Mouse (Mus musculus): ENCODE results near the gene Cenpb. TPM values are rescaled to one million over a fixed set of nuclear protein-coding genes. Genes with fewer than 3 reads are reported as not detected.

The Cenpb gene
- polyA plus RNA-seq, 1 experiment: 130 TPM

GRCm38 (mm10) chr2:131129836-131130235, 50.0 kb downstream of the Cenpb start:
- Histone ChIP-seq H3K36me3 (ENCODE audit: control insufficient read depth, insufficient read depth) (no peaks in the 10 kb centered on the region), H3K4me3 (no peak overlapping the region), H3K79me2 (ENCODE audit: control insufficient read depth, insufficient read depth) (no peaks in the 10 kb centered on the region), H3K4me2 (ENCODE audit: low read depth) (no peak overlapping the region), H3K27me3 (ENCODE audit: control insufficient read depth, insufficient read depth, insufficient read length) (no peaks in the 10 kb centered on the region), H3ac (ENCODE audit: control insufficient read depth, insufficient read length) (no peak overlapping the region)
- TF ChIP-seq E2F4 (IDR thresholded peaks at IDR 0.05; ENCODE audit: insufficient read depth) (no peak), TCF3 (IDR thresholded peaks at IDR 0.05; ENCODE audit: insufficient read length, low read depth) (no peak), TCF12 (IDR thresholded peaks at IDR 0.05; ENCODE audit: insufficient read depth, poor library complexity, severe bottlenecking) (no peak)

- no peak overlapping the region for H3K4me3 ChIP-seq
- TF ChIP-seq REST (IDR thresholded peaks at IDR 0.05; ENCODE audit: insufficient read depth, insufficient read length) (no peak), TCF3 (IDR thresholded peaks at IDR 0.05; ENCODE audit: insufficient read length, low read depth) (no peak), MYOG (IDR thresholded peaks at IDR 0.05; ENCODE audit: control insufficient read depth in 1 of 3, insufficient read depth in 1 of 3, insufficient read length in 2 of 3, low read depth in 2 of 3) (no peak), SRF (IDR thresholded peaks at IDR 0.05; ENCODE audit: control insufficient read depth, insufficient read length, low read depth) (no peak), MAX (IDR thresholded peaks at IDR 0.05; ENCODE audit: low read depth) (no peak), MYOD1 (IDR thresholded peaks at IDR 0.05; ENCODE audit: control insufficient read depth in 1 of 3, insufficient read length in 2 of 3, low read depth in 2 of 3) (no peak), POLR2AphosphoS2 (IDR thresholded peaks at IDR 0.05; ENCODE audit: insufficient read length, low read depth) (no peak), E2F4 (IDR thresholded peaks at IDR 0.05; ENCODE audit: insufficient read depth) (no peak), USF1 (IDR thresholded peaks at IDR 0.05; ENCODE audit: low read depth) (no peak), CEBPB (IDR thresholded peaks at IDR 0.05; ENCODE audit: insufficient read depth, poor library complexity, severe bottlenecking) (no peak), TCF12 (IDR thresholded peaks at IDR 0.05; ENCODE audit: insufficient read depth, poor library complexity, severe bottlenecking) (no peak), POLR2A (IDR thresholded peaks at IDR 0.05; ENCODE audit: insufficient read length, low read depth) (no peak)
Measured at GRCm38 (mm10) chr2:131128636-131129157, 51.2 kb downstream of the Cenpb start.

DNA sequence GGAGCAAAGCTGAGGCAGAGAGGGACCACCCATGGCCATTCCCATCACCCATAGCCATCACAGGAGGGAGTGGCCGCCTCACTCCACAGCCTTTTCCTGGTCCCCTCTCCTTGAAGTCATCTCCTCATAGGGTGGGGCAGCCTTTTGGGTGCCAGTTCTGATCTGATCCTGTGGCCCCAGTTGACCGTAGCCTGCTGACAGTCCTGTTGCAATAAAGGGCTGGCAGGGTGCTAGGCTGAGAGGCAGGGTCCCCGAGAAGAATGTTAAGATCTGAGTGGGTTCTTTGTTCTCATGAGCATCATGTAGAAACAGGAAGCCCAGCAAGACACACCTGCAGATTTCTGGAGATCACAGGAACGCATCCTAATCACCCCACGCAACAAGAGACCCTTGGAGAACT, 51.7 kb downstream of the Cenpb start:
- Histone ChIP-seq H3K4me2 (ENCODE audit: low read depth) (peak overlapping the region; percentile 56), H3K4me3 (peak overlapping the region; percentile 8)
- no peak for TF ChIP-seq TCF3 (IDR thresholded peaks at IDR 0.05; ENCODE audit: insufficient read length, low read depth)
- no peak for TF ChIP-seq TCF12 (IDR thresholded peaks at IDR 0.05; ENCODE audit: insufficient read depth, poor library complexity, severe bottlenecking)

More at GRCm38 (mm10) chr2:131128636-131129157, 51.2 kb downstream of the Cenpb start:
- H3ac ChIP-seq (ENCODE audit: control insufficient read depth, insufficient read length): no peak overlapping the region
- no peaks in the 10 kb centered on the region for H3K79me2 ChIP-seq (ENCODE audit: control insufficient read depth, insufficient read depth)
- no peaks in the 10 kb centered on the region for H3K36me3 ChIP-seq (ENCODE audit: control insufficient read depth, insufficient read depth)
- no peaks in the 10 kb centered on the region for H3K27me3 ChIP-seq (ENCODE audit: control insufficient read depth, insufficient read depth, insufficient read length)
- no peak overlapping the region for H3K4me2 ChIP-seq (ENCODE audit: low read depth)

GRCm38 (mm10) chr2:131127161-131127730, 52.6 kb downstream of the Cenpb start, which contains the start of gene Hspa12b:
Hspa12b (plus strand) TSS chr2:131127280.
- no peaks in the 10 kb centered on the region for H3K36me3 ChIP-seq (ENCODE audit: control insufficient read depth, insufficient read depth)
- no peak within 1 kb of the TSS for H3ac ChIP-seq (ENCODE audit: control insufficient read depth, insufficient read length)
- no peak for TF ChIP-seq MAX (IDR thresholded peaks at IDR 0.05; ENCODE audit: low read depth)
- TF ChIP-seq TCF3 (IDR thresholded peaks at IDR 0.05; ENCODE audit: insufficient read length, low read depth): no peak
- no peak for TF ChIP-seq POLR2AphosphoS2 (IDR thresholded peaks at IDR 0.05; ENCODE audit: insufficient read length, low read depth)
- TF ChIP-seq E2F4 (IDR thresholded peaks at IDR 0.05; ENCODE audit: insufficient read depth): no peak
- peak; percentile 26 for TF ChIP-seq POLR2A (IDR thresholded peaks at IDR 0.05; ENCODE audit: insufficient read length, low read depth)
- no peak for TF ChIP-seq TCF12 (IDR thresholded peaks at IDR 0.05; ENCODE audit: insufficient read depth, poor library complexity, severe bottlenecking)
- H3K27me3 ChIP-seq (ENCODE audit: control insufficient read depth, insufficient read depth, insufficient read length): no peaks in the 10 kb centered on the region
- H3K4me2 ChIP-seq (ENCODE audit: low read depth): peak within 1 kb of the TSS; percentile 56
- H3K79me2 ChIP-seq (ENCODE audit: control insufficient read depth, insufficient read depth): no peaks in the 10 kb centered on the region
- peak within 1 kb of the TSS; percentile 8 for H3K4me3 ChIP-seq

More for the DNA sequence above, 51.7 kb downstream of the Cenpb start:
- H3K79me2 ChIP-seq (ENCODE audit: control insufficient read depth, insufficient read depth): no peaks in the 10 kb centered on the region
- H3K27me3 ChIP-seq (ENCODE audit: control insufficient read depth, insufficient read depth, insufficient read length): no peaks in the 10 kb centered on the region
- H3ac ChIP-seq (ENCODE audit: control insufficient read depth, insufficient read length): no peak overlapping the region
- no peaks in the 10 kb centered on the region for H3K36me3 ChIP-seq (ENCODE audit: control insufficient read depth, insufficient read depth)

DNA sequence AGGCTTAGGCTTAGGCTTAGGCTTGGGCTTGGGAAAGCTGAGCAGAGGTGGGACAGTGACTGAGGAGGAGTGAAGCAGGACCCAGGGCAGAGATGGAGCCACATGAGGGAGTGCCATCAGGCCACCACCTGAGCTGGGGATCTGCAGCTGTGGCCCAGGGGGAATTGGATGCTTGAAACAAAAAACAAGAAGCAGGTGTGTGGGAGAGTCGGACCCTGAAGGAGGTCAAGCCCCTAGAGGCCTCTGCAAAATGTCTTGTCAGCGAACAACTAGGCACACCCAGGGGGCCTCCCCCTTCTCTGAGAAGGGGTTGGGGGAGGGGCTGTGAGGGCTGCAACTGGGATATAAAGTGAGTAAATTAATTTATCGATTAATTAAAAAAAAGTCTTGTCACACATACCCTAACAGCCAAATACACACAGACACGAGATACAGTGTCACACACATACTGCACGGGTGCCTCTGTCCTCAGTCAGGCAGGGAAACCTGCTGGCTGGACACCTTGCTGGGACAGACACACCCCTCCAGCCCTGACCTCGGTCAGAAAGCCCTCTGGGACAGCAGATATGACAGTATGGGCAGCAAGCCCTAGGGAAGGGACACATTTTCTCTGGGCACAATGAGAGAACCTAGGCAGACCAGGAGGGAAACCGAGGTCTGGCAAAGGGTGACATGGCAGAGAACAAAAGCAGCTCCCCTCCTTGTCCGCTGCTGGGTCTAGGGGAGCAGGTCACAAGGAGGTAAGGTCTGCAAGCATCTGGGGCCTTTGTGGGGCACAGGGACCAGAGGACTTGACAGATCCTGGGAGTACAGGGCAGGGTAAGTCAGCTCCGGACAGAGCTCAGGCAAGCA, 53.7 kb downstream of the Cenpb start:
- Histone ChIP-seq H3K4me2 (ENCODE audit: low read depth) (no peak overlapping the region), H3ac (ENCODE audit: control insufficient read depth, insufficient read length) (no peak overlapping the region), H3K4me3 (no peak overlapping the region), H3K79me2 (ENCODE audit: control insufficient read depth, insufficient read depth) (no peaks in the 10 kb centered on the region), H3K36me3 (ENCODE audit: control insufficient read depth, insufficient read depth) (no peaks in the 10 kb centered on the region), H3K27me3 (ENCODE audit: control insufficient read depth, insufficient read depth, insufficient read length) (no peaks in the 10 kb centered on the region)
- TF ChIP-seq POLR2A (IDR thresholded peaks at IDR 0.05; ENCODE audit: insufficient read length, low read depth) (no peak), REST (IDR thresholded peaks at IDR 0.05; ENCODE audit: insufficient read depth, insufficient read length) (no peak), TCF12 (IDR thresholded peaks at IDR 0.05; ENCODE audit: insufficient read depth, poor library complexity, severe bottlenecking) (no peak), E2F4 (IDR thresholded peaks at IDR 0.05; ENCODE audit: insufficient read depth) (no peak), MYOG (IDR thresholded peaks at IDR 0.05; ENCODE audit: control insufficient read depth in 1 of 3, insufficient read depth in 1 of 3, insufficient read length in 2 of 3, low read depth in 2 of 3) (no peak), TCF3 (IDR thresholded peaks at IDR 0.05; ENCODE audit: insufficient read length, low read depth) (no peak), SRF (IDR thresholded peaks at IDR 0.05; ENCODE audit: control insufficient read depth, insufficient read length, low read depth) (no peak), USF1 (IDR thresholded peaks at IDR 0.05; ENCODE audit: low read depth) (no peak), CEBPB (IDR thresholded peaks at IDR 0.05; ENCODE audit: insufficient read depth, poor library complexity, severe bottlenecking) (no peak), POLR2AphosphoS2 (IDR thresholded peaks at IDR 0.05; ENCODE audit: insufficient read length, low read depth) (no peak), MAX (IDR thresholded peaks at IDR 0.05; ENCODE audit: low read depth) (no peak), MYOD1 (IDR thresholded peaks at IDR 0.05; ENCODE audit: control insufficient read depth in 1 of 3, insufficient read length in 2 of 3, low read depth in 2 of 3) (no peak)

All from myocyte (in vitro differentiated cells).